Mouse (Mus musculus): ENCODE results near the gene Duoxa1.

Gene Duoxa1

DNA sequence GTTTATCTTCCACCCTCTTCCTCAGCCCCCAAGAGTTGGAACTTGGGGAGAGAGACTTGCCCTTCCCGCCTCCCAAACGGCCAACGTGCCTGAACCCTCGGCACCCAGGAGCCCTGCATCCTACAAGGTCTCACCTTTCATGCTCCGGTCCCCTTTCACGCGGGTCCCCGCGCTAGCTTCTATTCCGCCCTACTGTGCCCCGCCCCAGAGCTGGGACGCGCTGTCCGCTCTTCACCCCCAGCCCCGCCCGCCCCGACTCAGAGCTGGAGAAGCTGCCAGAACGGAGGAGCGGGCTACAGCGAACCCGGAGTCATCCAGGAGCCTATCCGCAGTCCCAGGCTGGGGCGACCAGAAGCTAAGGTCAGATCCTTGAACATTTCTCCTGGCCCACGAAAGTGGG is at the start of gene Duoxa1:
Gene Duoxa1, minus strand, starts transcription at position 195 of the 400 bp plus-strand sequence.
- in situ Hi-C loops (cut with MboI; ENCODE audit: unreplicated experiment in 2 of 2), result no loop called here

GRCm38 (mm10) chr2:122362622-122363523 is 49.3 kb upstream of the Duoxa1 start:
- in situ Hi-C loops (cut with MboI; ENCODE audit: unreplicated experiment in 2 of 2), result no loop called here

- in situ Hi-C loops (cut with MboI; ENCODE audit: unreplicated experiment in 2 of 2), result no loop called here
Measured at GRCm38 (mm10) chr2:122361868-122362621, 48.5 kb upstream of the Duoxa1 start.

DNA sequence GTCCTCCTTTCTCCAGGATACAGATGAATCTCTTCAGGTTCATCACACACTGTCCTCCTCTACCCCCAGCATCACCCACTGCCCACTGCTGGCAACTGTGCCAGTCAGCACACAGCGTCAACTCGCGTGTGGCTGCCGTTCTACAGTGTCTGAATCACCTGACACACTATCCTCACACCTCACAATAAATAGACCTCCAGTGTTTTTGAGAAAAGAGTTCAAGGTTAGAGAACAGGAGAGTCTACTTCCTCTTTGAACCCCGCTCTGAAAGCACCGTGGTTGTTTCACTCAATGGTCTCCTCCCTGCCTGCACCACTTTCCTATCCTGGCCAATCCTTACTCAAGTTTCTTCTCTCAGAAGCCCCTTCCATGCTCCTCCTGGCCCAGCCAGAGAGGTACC is 47.7 kb upstream of the Duoxa1 start:
- in situ Hi-C loops (cut with MboI; ENCODE audit: unreplicated experiment in 2 of 2), result no loop called here

DNA sequence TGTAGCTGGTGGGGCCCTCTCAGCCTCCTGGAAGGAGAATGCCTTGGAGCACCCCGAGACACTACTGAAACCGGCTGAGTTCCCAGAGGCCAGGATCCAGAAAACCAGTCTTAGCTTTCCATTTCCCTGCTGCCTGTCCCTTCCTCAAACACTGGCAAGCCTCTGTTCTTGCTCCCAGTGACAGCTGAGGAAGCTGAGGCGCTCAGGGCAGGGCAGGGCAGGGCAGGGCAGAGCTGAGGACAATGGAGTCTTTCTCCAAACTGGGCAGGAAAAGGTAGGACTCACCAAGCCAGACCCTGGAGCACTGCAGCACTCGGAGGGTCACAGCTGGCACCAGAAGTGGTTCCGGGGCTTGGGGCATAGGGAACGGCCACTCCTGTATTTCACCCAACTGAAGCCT is 46.8 kb upstream of the Duoxa1 start:
- in situ Hi-C loops (cut with MboI; ENCODE audit: unreplicated experiment in 2 of 2), result no loop called here

DNA sequence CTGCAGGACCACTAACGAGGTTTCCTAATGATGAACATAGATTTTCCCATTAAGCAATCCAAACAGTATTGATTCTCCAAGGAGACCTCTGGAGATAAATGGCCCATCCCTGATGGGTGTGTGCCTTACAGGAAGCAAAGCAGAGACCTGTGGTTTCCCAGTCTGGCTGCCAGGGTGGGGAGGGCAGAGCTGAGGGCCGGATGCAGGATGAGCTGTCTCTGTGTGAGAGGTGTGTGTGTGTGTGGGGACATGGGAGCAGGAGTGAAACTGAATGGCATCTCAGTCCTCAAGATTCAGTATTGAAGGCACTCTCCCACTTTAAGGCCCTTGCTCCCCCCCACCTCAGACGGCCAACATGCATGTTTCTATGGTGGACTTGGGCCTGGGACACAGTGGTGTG is 42.7 kb upstream of the Duoxa1 start:
- in situ Hi-C loops (cut with MboI; ENCODE audit: unreplicated experiment in 2 of 2), result no loop called here

GRCm38 (mm10) chr2:122355389-122355788 is 41.9 kb upstream of the Duoxa1 start:
- in situ Hi-C loops (cut with MboI; ENCODE audit: unreplicated experiment in 2 of 2), result no loop called here

GRCm38 (mm10) chr2:122354191-122354929 is 40.8 kb upstream of the Duoxa1 start:
- in situ Hi-C loops (cut with MboI; ENCODE audit: unreplicated experiment in 2 of 2), result no loop called here

- in situ Hi-C loops (cut with MboI; ENCODE audit: unreplicated experiment in 2 of 2), result no loop called here
Measured at GRCm38 (mm10) chr2:122353765-122354164, 40.2 kb upstream of the Duoxa1 start.

- in situ Hi-C loops (cut with MboI; ENCODE audit: unreplicated experiment in 2 of 2), result no loop called here
Measured at GRCm38 (mm10) chr2:122352992-122353391, 39.5 kb upstream of the Duoxa1 start.

DNA sequence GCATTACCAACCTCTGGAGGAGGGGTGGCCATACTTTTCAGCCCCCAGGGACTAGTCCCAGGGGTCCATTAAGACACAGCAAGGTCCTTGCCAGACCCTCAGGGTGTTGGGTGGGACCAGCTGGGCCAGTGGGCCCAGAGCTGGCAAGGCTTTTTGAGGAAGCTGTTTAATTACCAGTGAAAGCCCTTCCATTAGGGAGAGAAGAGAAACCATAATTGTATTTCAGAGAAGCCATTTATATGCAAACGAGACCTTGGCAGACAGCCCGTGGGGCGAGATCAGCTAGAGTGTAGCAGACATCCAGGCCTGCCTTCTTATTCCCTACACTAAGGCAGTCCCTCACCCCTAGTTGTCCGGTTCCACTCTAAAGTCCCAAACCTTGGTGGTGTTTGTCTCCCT is 38.4 kb upstream of the Duoxa1 start:
- in situ Hi-C loops (cut with MboI; ENCODE audit: unreplicated experiment in 2 of 2), result no loop called here

GRCm38 (mm10) chr2:122351156-122351930 is 37.8 kb upstream of the Duoxa1 start:
- in situ Hi-C loops (cut with MboI; ENCODE audit: unreplicated experiment in 2 of 2), result no loop called here

DNA sequence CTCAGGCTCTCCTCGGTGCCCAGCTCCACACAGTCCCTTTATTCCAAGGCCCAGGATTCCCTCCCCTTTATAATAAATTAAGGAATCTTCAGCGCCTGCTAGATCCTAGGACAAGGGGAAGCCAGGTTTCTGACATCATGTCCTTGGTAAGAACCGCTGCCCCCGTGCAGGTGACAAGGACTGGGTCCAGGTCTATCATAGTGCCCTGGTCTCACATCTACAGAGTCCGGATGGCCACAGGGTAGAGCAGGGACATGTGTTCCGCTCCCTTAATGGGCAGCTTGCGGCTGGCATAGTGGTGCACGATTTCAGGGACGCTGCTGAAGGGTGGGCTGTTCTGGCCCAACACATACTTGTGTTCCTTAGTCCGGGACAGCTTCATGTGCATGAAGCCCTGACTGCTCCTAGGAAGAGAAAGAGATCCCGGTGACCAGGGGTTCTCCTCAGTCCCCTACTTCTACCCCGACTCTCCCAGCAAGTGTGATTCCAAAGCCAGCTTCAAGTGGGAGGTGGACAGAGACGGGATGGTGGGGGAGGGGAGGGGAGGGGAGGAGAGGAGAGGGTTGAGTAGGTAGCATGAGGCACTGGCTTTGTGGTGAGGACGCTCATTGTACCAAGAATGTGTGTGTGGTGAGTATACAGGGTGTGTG is 35.7 kb upstream of the Duoxa1 start:
- in situ Hi-C loops (cut with MboI; ENCODE audit: unreplicated experiment in 2 of 2), result loop anchor here (5.0 to 10.0 kb wide), 2 partner anchors 208 to 406 kb away; no protein-coding TSS in a partner anchor

- in situ Hi-C loops (cut with MboI; ENCODE audit: unreplicated experiment in 2 of 2), result loop anchor here (5.0 to 10.0 kb wide), 2 partner anchors 209 to 406 kb away; no protein-coding TSS in a partner anchor
Measured at GRCm38 (mm10) chr2:122348531-122349131, 35.1 kb upstream of the Duoxa1 start.

DNA sequence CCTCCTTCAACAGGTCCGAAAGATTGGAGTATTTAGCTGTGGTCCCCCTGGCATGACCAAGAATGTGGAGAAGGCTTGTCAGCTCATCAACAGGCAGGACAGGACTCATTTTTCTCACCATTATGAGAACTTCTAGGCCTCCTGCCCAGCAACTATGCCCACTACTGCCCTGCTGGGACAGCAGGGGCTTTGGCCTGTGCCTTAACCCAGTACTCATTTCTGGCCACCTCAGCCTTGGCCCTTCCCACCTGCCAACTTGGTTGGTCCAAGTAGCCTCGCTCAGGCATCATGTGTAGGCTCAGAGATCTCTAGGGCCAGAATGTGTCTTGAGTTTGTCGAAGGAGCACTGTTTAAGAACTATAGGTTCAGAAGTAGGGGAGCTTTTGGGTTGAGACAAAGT is 33.7 kb upstream of the Duoxa1 start:
- in situ Hi-C loops (cut with MboI; ENCODE audit: unreplicated experiment in 2 of 2), result loop anchor here (5.0 to 10.0 kb wide), 2 partner anchors 210 to 408 kb away; no protein-coding TSS in a partner anchor

- in situ Hi-C loops (cut with MboI; ENCODE audit: unreplicated experiment in 2 of 2), result loop anchor here (5.0 to 10.0 kb wide), 2 partner anchors 211 to 409 kb away; no protein-coding TSS in a partner anchor
Measured at GRCm38 (mm10) chr2:122346164-122346563, 32.6 kb upstream of the Duoxa1 start.

DNA sequence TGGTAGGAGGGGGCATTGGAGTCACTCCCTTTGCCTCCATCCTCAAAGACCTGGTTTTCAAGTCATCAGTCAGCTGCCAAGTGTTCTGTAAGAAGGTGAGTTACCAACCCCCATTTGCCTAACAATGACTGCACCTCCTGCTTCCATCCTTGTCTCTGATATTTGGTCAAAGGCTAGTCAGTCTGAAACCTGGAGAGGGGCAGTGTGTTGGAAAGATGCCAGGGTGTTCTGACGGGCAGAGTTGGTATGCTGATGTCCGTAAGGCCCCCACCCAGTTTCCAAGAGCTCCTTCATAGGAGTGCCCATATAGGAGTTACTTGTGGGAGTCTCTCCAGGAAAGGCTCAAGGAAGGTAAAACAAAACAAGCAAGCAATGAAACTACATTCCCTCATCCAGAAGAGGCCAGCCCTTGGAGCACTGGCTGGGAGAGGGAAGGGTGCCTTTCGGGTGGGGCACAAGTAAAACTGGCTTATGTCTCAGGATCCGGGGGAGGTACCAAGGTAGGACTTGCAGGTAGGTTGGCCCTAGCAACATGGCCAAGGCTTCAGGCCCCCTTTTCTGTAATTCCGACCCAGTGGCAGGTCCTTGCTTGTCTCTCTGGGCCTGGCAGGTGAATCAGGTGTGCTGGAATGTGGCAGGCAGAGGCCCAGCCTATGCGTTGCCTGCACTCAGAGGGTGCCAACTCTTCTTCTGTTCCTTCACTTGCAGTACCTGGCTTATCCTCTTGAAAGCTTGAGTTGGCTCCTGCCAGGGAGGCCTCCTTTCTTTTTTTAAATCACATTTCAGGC is 31.8 kb upstream of the Duoxa1 start:
- in situ Hi-C loops (cut with MboI; ENCODE audit: unreplicated experiment in 2 of 2), result loop anchor here (5.0 to 10.0 kb wide), 2 partner anchors 212 to 410 kb away; no protein-coding TSS in a partner anchor

DNA sequence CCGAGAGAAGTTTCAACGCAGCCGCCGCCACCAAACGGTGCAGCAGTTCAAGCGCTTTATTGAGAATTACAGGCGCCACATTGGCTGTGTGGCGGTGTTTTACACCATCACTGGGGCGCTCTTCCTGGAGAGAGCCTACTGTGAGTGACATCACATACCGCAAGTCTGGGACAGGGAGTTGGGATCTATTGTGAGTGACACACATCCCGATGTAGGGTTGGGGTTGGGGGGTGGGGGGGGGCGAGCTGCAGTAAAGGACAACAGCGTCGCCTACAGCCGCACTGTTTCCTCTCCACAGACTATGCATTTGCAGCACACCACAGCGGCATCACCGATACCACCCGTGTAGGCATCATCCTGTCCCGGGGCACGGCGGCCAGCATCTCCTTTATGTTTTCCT is 23.8 kb upstream of the Duoxa1 start:
- in situ Hi-C loops (cut with MboI; ENCODE audit: unreplicated experiment in 2 of 2), result no loop called here

Data from v-Abl transformed pro-B cells (cell line).